11 mouse cellular contexts compared by ENCODE assay signal in the genomic region with DNA sequence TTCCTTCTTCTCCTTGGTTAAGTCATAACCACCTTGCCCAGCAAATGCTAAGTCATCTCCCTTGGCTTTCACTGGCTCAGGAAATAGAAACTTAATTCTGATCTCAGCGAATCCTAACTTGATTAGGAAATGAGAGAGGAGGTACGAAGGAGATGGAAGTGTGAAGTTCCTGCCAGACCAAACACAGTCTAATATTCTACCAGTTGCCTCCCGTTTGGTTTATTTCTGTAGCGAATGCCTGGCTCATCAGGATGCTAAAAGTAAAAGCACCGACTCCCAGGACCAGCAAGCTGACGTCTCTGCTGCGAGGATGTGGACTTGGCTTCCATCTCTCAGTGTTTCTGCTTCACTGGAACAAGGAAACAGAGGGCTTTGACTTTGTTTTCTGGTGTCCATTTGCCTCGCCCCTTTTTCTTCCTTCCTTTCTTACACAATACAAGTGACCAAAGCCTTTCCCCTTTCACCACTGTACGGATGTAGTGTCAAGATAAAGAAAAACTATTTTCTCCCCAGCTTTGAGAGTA.
DNase-seq lines count a peak whose midpoint lies in the region; ATAC-seq and TF ChIP-seq lines count a peak whose summit lies in the region.
"Had no signal": no experiment of that assay in that cellular context is flagged by ENCODE, and none has a peak within 500 bp of the region (broad histone marks: within the 10 kb centered on the region; RNA-seq: fewer than 3 reads in every experiment).

No protein-coding gene starts in this region.

- H3K27me3 ChIP-seq in hindbrain, embryonic 15.5 days = no peaks in the 10 kb centered on the region
- no peaks in the 10 kb centered on the region for H3K27me3 ChIP-seq in hindbrain, embryonic 16.5 days (replicated peaks; ENCODE audit: control insufficient read depth, insufficient read depth, low read length)
- no peaks in the 10 kb centered on the region for H3K27me3 ChIP-seq in heart, embryonic 12.5 days (replicated peaks)
- no peaks in the 10 kb centered on the region for H3K27me3 ChIP-seq in liver, embryonic 11.5 days (replicated peaks; ENCODE audit: control insufficient read depth, insufficient read depth, low read length)
- no peaks in the 10 kb centered on the region for H3K27me3 ChIP-seq in forebrain, postnatal 0 days (ENCODE audit: insufficient read depth, low read length)
- peaks cover 2% of the 10 kb centered on the region; the same call in 1 of the 2 replicates for H3K27me3 ChIP-seq in forebrain, embryonic 10.5 days (ENCODE audit: poor library complexity, severe bottlenecking)

- TF ChIP-seq CTCF in forebrain, postnatal 0 days (IDR thresholded peaks at IDR 0.05; ENCODE audit: low read depth) = no peak

- H3K4me1 ChIP-seq in hindbrain, embryonic 15.5 days (replicated peaks) = 0 out of 2 replicates have a peak, but pooled peaks cover 7% of the 10 kb centered on the region
- no peaks in the 10 kb centered on the region for H3K4me1 ChIP-seq in hindbrain, embryonic 16.5 days (ENCODE audit: control insufficient read depth, insufficient read depth, low read depth, low read length)
- peaks cover under 1% of the 10 kb centered on the region; the same call in 1 of the 2 replicates for H3K4me1 ChIP-seq in heart, embryonic 12.5 days (replicated peaks)
- H3K4me1 ChIP-seq in liver, embryonic 11.5 days (replicated peaks; ENCODE audit: control insufficient read depth, insufficient read depth, low read length) = no peaks in the 10 kb centered on the region
- H3K4me1 ChIP-seq in forebrain, postnatal 0 days (ENCODE audit: insufficient read depth) = no peaks in the 10 kb centered on the region
- peaks cover 15% of the 10 kb centered on the region for H3K4me1 ChIP-seq in forebrain, embryonic 10.5 days

- H3K27ac ChIP-seq in hindbrain, embryonic 15.5 days (replicated peaks) = 0 out of 2 replicates have a peak overlapping the region, but pooled peaks have one; percentile 35
- no peak overlapping the region for H3K27ac ChIP-seq in hindbrain, embryonic 16.5 days (ENCODE audit: low read depth, low read length)
- H3K27ac ChIP-seq in heart, embryonic 12.5 days (ENCODE audit: poor library complexity, severe bottlenecking) = peak overlapping the region; percentile 47
- no peak overlapping the region for H3K27ac ChIP-seq in liver, embryonic 11.5 days (ENCODE audit: low read depth, low read length)
- H3K27ac ChIP-seq in forebrain, postnatal 0 days (ENCODE audit: low read depth, low read length) = no peak overlapping the region
- H3K27ac ChIP-seq in forebrain, embryonic 10.5 days = no peak overlapping the region
- H3K27ac ChIP-seq: midbrain, embryonic 12.5 days had no signal

- H3K36me3 ChIP-seq in hindbrain, embryonic 15.5 days = no peaks in the 10 kb centered on the region
- no peaks in the 10 kb centered on the region for H3K36me3 ChIP-seq in hindbrain, embryonic 16.5 days (ENCODE audit: control insufficient read depth, insufficient read depth, low read length)
- no peaks in the 10 kb centered on the region for H3K36me3 ChIP-seq in heart, embryonic 12.5 days
- no peaks in the 10 kb centered on the region for H3K36me3 ChIP-seq in liver, embryonic 11.5 days (ENCODE audit: control insufficient read depth, insufficient read depth, low read length)
- H3K36me3 ChIP-seq in forebrain, postnatal 0 days (ENCODE audit: insufficient read depth) = no peaks in the 10 kb centered on the region
- H3K36me3 ChIP-seq in forebrain, embryonic 10.5 days (replicated peaks) = no peaks in the 10 kb centered on the region
- H3K36me3 ChIP-seq: midbrain, embryonic 12.5 days had no signal

- H3K4me2 ChIP-seq in hindbrain, embryonic 15.5 days = no peak overlapping the region
- no peak overlapping the region for H3K4me2 ChIP-seq in hindbrain, embryonic 16.5 days (ENCODE audit: low read length)
- H3K4me2 ChIP-seq in heart, embryonic 12.5 days = no peak overlapping the region
- H3K4me2 ChIP-seq in liver, embryonic 11.5 days = peak overlapping the region; percentile 4; the same call in 1 of the 2 replicates
- no peak overlapping the region for H3K4me2 ChIP-seq in forebrain, postnatal 0 days (ENCODE audit: low read depth)
- H3K4me2 ChIP-seq: midbrain, embryonic 12.5 days had no signal

- WGBS in hindbrain, embryonic 15.5 days = 64% methylated on average over 9 of the region's 9 CpGs
- 67% methylated on average over 9 of the region's 9 CpGs for WGBS in hindbrain, embryonic 16.5 days
- 53% methylated on average over 9 of the region's 9 CpGs for WGBS in heart, embryonic 12.5 days
- 34% methylated on average over 9 of the region's 9 CpGs for WGBS in liver, embryonic 11.5 days
- WGBS in forebrain, postnatal 0 days = 62% methylated on average over 9 of the region's 9 CpGs
- WGBS in forebrain, embryonic 10.5 days = 74% methylated on average over 9 of the region's 9 CpGs

- H3K9ac ChIP-seq in hindbrain, embryonic 15.5 days = no peak overlapping the region
- no peak overlapping the region for H3K9ac ChIP-seq in hindbrain, embryonic 16.5 days (ENCODE audit: low read depth, low read length)
- no peak overlapping the region for H3K9ac ChIP-seq in heart, embryonic 12.5 days
- H3K9ac ChIP-seq in liver, embryonic 11.5 days (ENCODE audit: low read depth, low read length) = no peak overlapping the region
- H3K9ac ChIP-seq in forebrain, postnatal 0 days = no peak overlapping the region
- H3K9ac ChIP-seq: midbrain, embryonic 12.5 days had no signal

- no peak for DNase-seq in liver, embryonic 11.5 days (ENCODE audit: low spot score)
- no peak for DNase-seq in forebrain, postnatal 0 days
- DNase-seq in cerebellum, postnatal 4 days (ENCODE audit: low spot score in 2 of 2) = no peak
- DNase-seq in forebrain, embryonic 10.5 days (ENCODE audit: extremely low spot score, low spot score) = no peak
- DNase-seq: adrenal gland, postnatal 25 days had no signal

- no peak for ATAC-seq in hindbrain, embryonic 15.5 days (ENCODE audit: low FRiP score, low read depth)
- no peak for ATAC-seq in hindbrain, embryonic 16.5 days
- peak; percentile 72 for ATAC-seq in heart, embryonic 12.5 days (ENCODE audit: insufficient number of reproducible peaks, low FRiP score)
- no peak for ATAC-seq in liver, embryonic 11.5 days (replicated peaks; ENCODE audit: low FRiP score)
- ATAC-seq in neutrophil, adult 5-6 weeks (ENCODE audit: extremely low read depth, insufficient number of reproducible peaks, low FRiP score, poor library complexity, severe bottlenecking) = peak; percentile 57
- no peak for ATAC-seq in forebrain, postnatal 0 days
- ATAC-seq: CD4-positive, CD25-positive, alpha-beta regulatory T cell, adult 4 months had no signal

- no peak overlapping the region for H3K4me3 ChIP-seq in hindbrain, embryonic 15.5 days
- no peak overlapping the region for H3K4me3 ChIP-seq in hindbrain, embryonic 16.5 days (ENCODE audit: low read length)
- H3K4me3 ChIP-seq in heart, embryonic 12.5 days = no peak overlapping the region
- H3K4me3 ChIP-seq in liver, embryonic 11.5 days (ENCODE audit: low read depth, low read length) = no peak overlapping the region
- no peak overlapping the region for H3K4me3 ChIP-seq in forebrain, postnatal 0 days (ENCODE audit: low read depth, low read length)
- no peak overlapping the region for H3K4me3 ChIP-seq in forebrain, embryonic 10.5 days
- H3K4me3 ChIP-seq: midbrain, embryonic 12.5 days had no signal

- no peaks in the 10 kb centered on the region for H3K9me3 ChIP-seq in hindbrain, embryonic 15.5 days
- no peaks in the 10 kb centered on the region for H3K9me3 ChIP-seq in hindbrain, embryonic 16.5 days (ENCODE audit: control insufficient read depth, low read length)
- no peaks in the 10 kb centered on the region for H3K9me3 ChIP-seq in heart, embryonic 12.5 days (replicated peaks)
- H3K9me3 ChIP-seq in liver, embryonic 11.5 days (ENCODE audit: control insufficient read depth, low read length) = no peaks in the 10 kb centered on the region
- no peaks in the 10 kb centered on the region for H3K9me3 ChIP-seq in forebrain, postnatal 0 days (ENCODE audit: low read length)
- H3K9me3 ChIP-seq in forebrain, embryonic 10.5 days = no peaks in the 10 kb centered on the region
- H3K9me3 ChIP-seq: midbrain, embryonic 12.5 days had no signal

Comparison
In these comparisons a context has a peak if more than half of its experiments do, and no peak if none do; other contexts are left out.
1. H3K27ac ChIP-seq: peak in hindbrain, embryonic 15.5 days (single experiment) and heart, embryonic 12.5 days (single experiment); none in hindbrain, embryonic 16.5 days (single experiment), liver, embryonic 11.5 days (single experiment), forebrain, postnatal 0 days (single experiment) and forebrain, embryonic 10.5 days (single experiment).
2. ATAC-seq: peak in heart, embryonic 12.5 days (single experiment) and neutrophil, adult 5-6 weeks (single experiment); none in hindbrain, embryonic 15.5 days (single experiment), hindbrain, embryonic 16.5 days (single experiment), liver, embryonic 11.5 days (single experiment) and forebrain, postnatal 0 days (single experiment).